Mouse (Mus musculus) kidney, embryonic 14.5 days (tissue): ENCODE measurements around the gene Slc5a9. TPM values are rescaled to one million over a fixed set of nuclear protein-coding genes. Genes with fewer than 3 reads are reported as not detected.

Experiments used
- polyA plus RNA-seq: library from polyadenylated mRNA; unstranded; fragments of >200 nt; fragmentation: Nextera tagmentation; extraction: Ambion mirVana; gene quantifications from 2 replicates; pipeline ENCODE4 v1.2.1, GENCODE M21; 2014

Gene Slc5a9
- polyA plus RNA-seq, 1 experiment from 2014 or later = 1.6 TPM

Other genes with a start within 250 kb of the Slc5a9 start
- gene Spata6, start 182.9 kb downstream of the Slc5a9 start, polyA plus RNA-seq = 29.0 and 29.4 TPM in 2 replicates
- gene Skint8, start 16.5 kb upstream of the Slc5a9 start, polyA plus RNA-seq = not detected in 2 replicates
- gene Skint7, start 70.0 kb upstream of the Slc5a9 start, polyA plus RNA-seq = not detected in 2 replicates
- gene Skint1, start 103.4 kb upstream of the Slc5a9 start, polyA plus RNA-seq = not detected in 2 replicates
- not detected in 2 replicates for gene Skint4, start 169.1 kb upstream of the Slc5a9 start, polyA plus RNA-seq